Mouse (Mus musculus) frontal cortex, postnatal 14 days (tissue): ENCODE measurements around the gene Gm10487.
"Not testable (repeated sequence)": the region's sequence is repeated elsewhere in the genome, so short reads cannot be mapped to it uniquely, and the experiment has no call there.

Experiments used
- DNase-seq, 2 experiments: peaks; one replicate each; pipeline ENCODE4 v3.0.0; 2022; ENCODE audit warnings: low spot score in 2 of 2

Gene Gm10487

DNA sequence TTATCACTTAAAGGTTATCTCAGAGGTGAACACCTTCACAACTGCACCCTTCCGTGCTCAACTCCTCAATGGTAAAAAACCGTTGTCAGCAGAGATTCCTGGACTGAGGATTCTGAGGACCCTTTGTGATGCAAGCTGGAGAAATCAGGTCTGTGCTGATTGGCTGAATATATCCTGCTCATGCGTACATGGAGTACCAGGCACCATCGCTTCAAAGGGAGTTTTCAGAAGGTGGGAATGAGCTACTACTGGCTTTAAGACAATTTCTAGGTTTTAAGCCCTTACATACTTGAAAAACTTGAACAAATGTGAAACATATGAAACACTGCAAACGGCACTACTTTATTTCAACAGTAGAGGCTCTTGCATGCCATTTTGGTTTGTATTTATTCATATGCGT is at the start of gene Gm10487:
Gene Gm10487 (minus strand): TSS at position 101 of the 400 bp plus-strand sequence.
- DNase-seq, result not testable (repeated sequence)
